Mouse (Mus musculus) testis, adult 2 months (tissue): ENCODE results near the gene Fosb.

Experiments used
- CTCF ChIP-seq: fragments of 200-500 bp; IDR thresholded peaks from 2 replicates; pipeline ENCODE4 v1.5.1; 2012; ENCODE audit warnings: low read depth, mild to moderate bottlenecking, inconsistent platforms, low read length, moderate library complexity; ENCODE audit not compliant: control insufficient read depth, insufficient read depth, insufficient replicate concordance
- POLR2A ChIP-seq: fragments of 200-500 bp; IDR thresholded peaks from 2 replicates; pipeline ENCODE4 v1.6.1; 2012; ENCODE audit warnings: low read depth, mild to moderate bottlenecking, inconsistent platforms, low read length, moderate library complexity; ENCODE audit not compliant: control insufficient read depth

DNA sequence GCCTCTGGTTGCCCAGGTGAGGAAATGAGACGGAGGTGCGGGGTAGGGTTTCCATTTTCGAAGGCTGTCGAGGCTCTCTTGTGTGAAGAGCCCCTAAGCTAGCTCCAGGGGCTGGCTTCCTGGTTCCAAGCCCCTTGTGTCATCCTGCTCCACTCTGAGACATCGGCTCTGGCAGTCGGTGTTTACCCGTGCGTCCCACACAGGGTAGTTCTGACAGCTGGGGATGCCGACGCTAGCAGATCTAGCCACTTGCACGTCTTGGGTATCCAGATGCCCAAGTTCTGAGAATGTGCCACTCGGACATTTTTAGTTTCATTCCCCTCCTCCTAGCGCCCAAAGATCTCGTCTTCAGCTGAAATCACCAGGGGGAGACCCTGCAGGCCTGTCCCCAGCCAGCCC, 26.4 kb downstream of the Fosb start:
- TF ChIP-seq CTCF, result no peak
- no peak for TF ChIP-seq POLR2A
